Mouse (Mus musculus) brain, adult 10 weeks (tissue): ENCODE data around the gene Nudcd2. TPM values are rescaled to one million over a fixed set of nuclear protein-coding genes. Genes with fewer than 3 reads are reported as not detected.

Experiments
- polyA plus RNA-seq: library from polyadenylated mRNA; stranded (reverse); fragments of 350-450 nt; fragmentation: Illumina TruSeq; extraction: RNeasy Lipid Tissue Mini Kit (QIAGEN cat#74804); gene quantifications from one replicate; pipeline ENCODE4 v1.2.3, GENCODE M21; 2015; ENCODE audit warnings: low read depth, low replicate concordance

Nudcd2 gene
- polyA plus RNA-seq = 36.9 TPM

DNA sequence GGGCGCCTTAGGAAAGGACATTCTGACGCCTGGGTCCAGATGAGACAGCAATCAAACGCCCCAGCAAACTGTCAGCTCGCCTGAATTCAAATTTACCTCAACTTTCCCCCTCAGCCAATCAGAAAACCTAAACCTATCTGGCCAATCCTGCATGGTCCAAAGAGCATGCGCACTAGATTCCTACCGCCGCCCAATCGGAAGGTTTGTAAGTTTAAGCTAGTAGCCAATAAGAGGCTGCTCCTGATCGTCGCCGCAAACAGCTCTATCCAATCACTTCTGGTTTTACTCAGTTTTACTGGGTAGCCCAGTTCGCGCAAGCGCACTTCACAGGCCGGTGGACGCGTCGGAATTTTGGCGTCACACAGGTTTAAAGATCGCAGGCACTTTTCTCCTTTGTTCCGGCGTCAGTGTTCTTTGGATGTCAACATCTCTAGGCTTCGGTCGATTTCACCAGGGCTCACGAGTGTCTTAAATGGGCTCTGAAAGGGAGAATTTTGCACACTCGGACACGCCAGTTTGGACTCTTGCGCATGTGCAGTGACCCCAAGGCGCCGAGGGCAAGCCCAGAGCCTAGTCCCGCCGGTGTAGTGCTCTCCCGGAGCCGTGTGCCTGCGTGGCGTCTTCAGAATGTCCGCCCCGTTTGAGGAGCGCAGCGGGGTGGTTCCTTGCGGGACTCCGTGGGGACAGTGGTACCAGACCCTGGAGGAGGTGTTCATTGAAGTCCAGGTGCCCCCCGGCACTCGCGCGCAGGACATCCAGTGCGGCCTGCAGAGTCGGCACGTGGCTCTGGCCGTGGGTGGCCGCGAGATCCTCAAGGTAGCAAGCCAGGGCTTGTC, at the start of gene Nudcd2, which contains the start of gene Hmmr:
Gene Nudcd2 (plus strand): TSS at position 329 of the 836 bp plus-strand sequence.
Gene Hmmr (minus strand): TSS at position 84 of the 836 bp plus-strand sequence.

GRCm38 (mm10) chr11:40695103-40695502, 38.4 kb upstream of the Nudcd2 start, which contains the start of gene Mat2b:
TSS of gene Mat2b (minus strand) at chr11:40695203.

GRCm38 (mm10) chr11:40755109-40755627, 21.7 kb downstream of the Nudcd2 start, which contains the start of gene Ccng1:
TSS of gene Ccng1 (minus strand) at chr11:40755311.

Other genes with a start within 250 kb of the Nudcd2 start
- 196 TPM for gene Mat2b, start 38.5 kb upstream of the Nudcd2 start, polyA plus RNA-seq
- 0.28 TPM for gene Hmmr, start 245 bp upstream of the Nudcd2 start, polyA plus RNA-seq
- 92.7 TPM for gene Ccng1, start 21.6 kb downstream of the Nudcd2 start, polyA plus RNA-seq